Comparison of ENCODE assay signal across 7 mouse cellular contexts in the genomic region with DNA sequence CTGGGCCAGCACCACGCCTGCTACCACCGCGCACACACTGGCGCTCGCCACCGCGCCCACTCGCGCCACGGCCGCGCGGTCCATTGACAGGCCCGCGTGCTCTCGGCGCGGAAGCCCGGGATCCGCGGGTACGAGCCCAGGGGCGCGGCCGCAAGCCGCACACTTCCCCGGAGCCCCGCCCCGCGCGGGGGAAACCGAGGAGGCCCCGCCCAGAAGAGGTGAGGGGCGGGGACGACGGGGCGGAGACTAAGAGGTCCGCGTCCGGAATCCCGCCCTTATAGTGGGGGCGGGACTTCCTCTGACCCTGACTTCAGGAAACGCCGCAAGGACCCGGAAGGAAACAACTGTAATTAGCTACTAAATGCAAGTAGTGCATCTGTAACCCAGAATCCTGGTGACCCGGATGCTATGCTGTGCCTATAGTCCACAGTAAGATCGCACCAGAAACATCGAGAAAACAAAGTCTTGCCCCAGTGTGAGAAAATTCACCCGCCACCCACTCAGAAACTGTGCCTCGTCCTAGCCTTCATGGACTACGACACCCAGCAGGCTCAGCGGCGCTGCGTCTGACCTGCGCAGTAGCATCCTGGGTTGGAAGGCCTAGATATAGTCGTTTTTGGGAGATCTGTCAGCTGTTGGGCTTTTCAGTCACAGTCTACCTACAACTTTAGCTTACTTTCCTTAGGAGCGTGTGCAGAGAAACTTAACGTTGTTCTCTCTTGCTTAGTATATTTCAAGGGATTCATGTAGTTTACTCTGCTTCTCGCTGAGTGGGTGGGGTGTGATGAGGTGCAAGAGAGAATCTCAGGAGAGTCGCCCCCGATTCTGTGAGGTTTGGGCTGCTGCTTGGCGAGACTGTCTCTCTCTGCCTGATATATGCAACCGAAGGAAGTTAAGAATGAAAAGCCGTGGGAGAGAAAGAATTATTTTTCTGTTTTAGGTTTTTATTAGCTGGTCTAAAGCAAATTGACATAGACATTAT. TPM values are rescaled to one million over a fixed set of nuclear protein-coding genes. Genes with fewer than 3 reads are reported as not detected.
DNase-seq lines count a peak whose midpoint lies in the region; ATAC-seq lines count a peak whose summit lies in the region.

TSS of gene Nt5c3 (minus strand) at position 207 of the 982 bp plus-strand sequence.
TSS of gene Vmn1r4 (plus strand) at position 290 of the 982 bp plus-strand sequence.

- H3K9me3 ChIP-seq in embryonic facial prominence, embryonic 12.5 days = no peaks in the 10 kb centered on the region
- no peaks in the 10 kb centered on the region for H3K9me3 ChIP-seq in limb, embryonic 11.5 days (ENCODE audit: control insufficient read depth, low read length)
- no peaks in the 10 kb centered on the region for H3K9me3 ChIP-seq in midbrain, embryonic 14.5 days (ENCODE audit: control insufficient read depth, low read length)

- peak within 1 kb of the TSS; percentile 78 for H3K9ac ChIP-seq in embryonic facial prominence, embryonic 12.5 days
- H3K9ac ChIP-seq in limb, embryonic 11.5 days (ENCODE audit: low read length) = peak within 1 kb of the TSS; percentile 77
- H3K9ac ChIP-seq in midbrain, embryonic 14.5 days (replicated peaks; ENCODE audit: low read length) = peak within 1 kb of the TSS; percentile 80

- peak within 1 kb of the TSS; percentile 75 for H3K4me3 ChIP-seq in embryonic facial prominence, embryonic 12.5 days
- peak within 1 kb of the TSS; percentile 73 for H3K4me3 ChIP-seq in limb, embryonic 11.5 days (ENCODE audit: low read depth, low read length)
- peak within 1 kb of the TSS; percentile 73 for H3K4me3 ChIP-seq in midbrain, embryonic 14.5 days (replicated peaks; ENCODE audit: low read depth, low read length)

- H3K4me1 ChIP-seq in embryonic facial prominence, embryonic 12.5 days = no peaks in the 10 kb centered on the region
- H3K4me1 ChIP-seq in limb, embryonic 11.5 days (ENCODE audit: control insufficient read depth, insufficient read depth, low read length) = no peaks in the 10 kb centered on the region
- peaks cover 23% of the 10 kb centered on the region for H3K4me1 ChIP-seq in midbrain, embryonic 14.5 days (ENCODE audit: control insufficient read depth, insufficient read depth, low read length)

- peak within 1 kb of the TSS; percentile 84 for H3K27ac ChIP-seq in embryonic facial prominence, embryonic 12.5 days
- peak within 1 kb of the TSS; percentile 72; the same call in 1 of the 2 replicates for H3K27ac ChIP-seq in limb, embryonic 11.5 days (replicated peaks; ENCODE audit: low read depth, low read length)
- H3K27ac ChIP-seq in midbrain, embryonic 14.5 days (replicated peaks; ENCODE audit: low read depth, low read length) = peak within 1 kb of the TSS; percentile 94

- WGBS in embryonic facial prominence, embryonic 12.5 days = 3% methylated on average over 64 of the region's 64 CpGs
- WGBS in limb, embryonic 11.5 days = 4% methylated on average over 64 of the region's 64 CpGs
- WGBS in midbrain, embryonic 14.5 days = 3% methylated on average over 64 of the region's 64 CpGs

- peak; percentile 96 for DNase-seq in adrenal gland, postnatal 25 days
- peak; percentile 100 for DNase-seq in heart, adult 11 months
- peak; percentile 98 for DNase-seq in kidney, adult 18-20 months
- peak; percentile 92 for DNase-seq in limb, embryonic 11.5 days (ENCODE audit: low spot score)
- DNase-seq in midbrain, embryonic 14.5 days = peak; percentile 98
- peak; percentile 91 to 96 for DNase-seq in spleen, adult 18-20 months

- H3K27me3 ChIP-seq in embryonic facial prominence, embryonic 12.5 days = no peaks in the 10 kb centered on the region
- no peaks in the 10 kb centered on the region for H3K27me3 ChIP-seq in limb, embryonic 11.5 days (ENCODE audit: control insufficient read depth, insufficient read depth, low read length)
- no peaks in the 10 kb centered on the region for H3K27me3 ChIP-seq in midbrain, embryonic 14.5 days (ENCODE audit: control insufficient read depth, insufficient read depth, low read length)

- no peaks in the 10 kb centered on the region for H3K36me3 ChIP-seq in embryonic facial prominence, embryonic 12.5 days
- H3K36me3 ChIP-seq in limb, embryonic 11.5 days (ENCODE audit: control insufficient read depth, insufficient read depth, low read length) = no peaks in the 10 kb centered on the region
- no peaks in the 10 kb centered on the region for H3K36me3 ChIP-seq in midbrain, embryonic 14.5 days (ENCODE audit: control insufficient read depth, insufficient read depth, low read length)

- peak within 1 kb of the TSS; percentile 56 for H3K4me2 ChIP-seq in embryonic facial prominence, embryonic 12.5 days (replicated peaks)
- peak within 1 kb of the TSS; percentile 45 for H3K4me2 ChIP-seq in limb, embryonic 11.5 days (ENCODE audit: low read depth, severe bottlenecking)
- peak within 1 kb of the TSS; percentile 73 for H3K4me2 ChIP-seq in midbrain, embryonic 14.5 days (ENCODE audit: low read length)

- ATAC-seq in embryonic facial prominence, embryonic 12.5 days (ENCODE audit: insufficient number of reproducible peaks, insufficient read depth, low FRiP score, low TSS enrichment) = peak; percentile 95
- peak; percentile 98 for ATAC-seq in limb, embryonic 11.5 days (ENCODE audit: insufficient number of reproducible peaks, low FRiP score, low TSS enrichment, low read depth)
- ATAC-seq in midbrain, embryonic 14.5 days (ENCODE audit: low FRiP score, low TSS enrichment) = peak; percentile 98

RNA-seq across cellular contexts. Expression of gene Nt5c3, which starts in this region (rescaled TPM):
- 20.6 and 23.0 TPM in 2 replicates for total RNA-seq in adrenal gland, postnatal 25 days (2021)
- 64.5 and 69.2 TPM in 2 replicates for polyA plus RNA-seq in embryonic facial prominence, embryonic 12.5 days (2016; fragmentation: Nextera tagmentation; extraction: Ambion mirVana)
- polyA plus RNA-seq in limb, embryonic 11.5 days (2014; fragmentation: Nextera tagmentation; extraction: Ambion mirVana) = 61.6 and 64.9 TPM in 2 replicates
- 198 and 204 TPM in 2 replicates for polyA plus RNA-seq in midbrain, embryonic 14.5 days (2014; fragmentation: Nextera tagmentation; extraction: Ambion mirVana)

RNA-seq across cellular contexts. Expression of gene Vmn1r4, which starts in this region (rescaled TPM):
- total RNA-seq in adrenal gland, postnatal 25 days (2021) = 0.62 and 0.76 TPM in 2 replicates
- polyA plus RNA-seq in embryonic facial prominence, embryonic 12.5 days (2016; fragmentation: Nextera tagmentation; extraction: Ambion mirVana) = 0.28 and 0.46 TPM in 2 replicates
- 0.16 and 0.35 TPM in 2 replicates for polyA plus RNA-seq in limb, embryonic 11.5 days (2014; fragmentation: Nextera tagmentation; extraction: Ambion mirVana)
- polyA plus RNA-seq in midbrain, embryonic 14.5 days (2014; fragmentation: Nextera tagmentation; extraction: Ambion mirVana) = 0.46 and 0.93 TPM in 2 replicates

Comparison
In these comparisons a context has a peak if more than half of its experiments do, and no peak if none do; other contexts are left out.
1. Peak in every context shown above with its lines: DNase-seq, ATAC-seq, H3K4me3 ChIP-seq and H3K27ac ChIP-seq.